Mouse (Mus musculus): ENCODE data around the gene Efcc1. TPM values are rescaled to one million over a fixed set of nuclear protein-coding genes. Genes with fewer than 3 reads are reported as not detected.

The Efcc1 gene
- total and polyA plus RNA-seq, 3 experiments: 0.14 TPM; not detected in 2

- no peaks in the 10 kb centered on the region for H3K79me2 ChIP-seq (replicated peaks; ENCODE audit: control insufficient read depth, extremely low read depth, insufficient read depth, poor library complexity, severe bottlenecking)
- H3K4me1 ChIP-seq (ENCODE audit: control insufficient read depth in 1 of 2, insufficient read depth in 2 of 2): no peaks in the 10 kb centered on the region
- no peak for DNase-seq (ENCODE audit: extremely low read depth)
- TF ChIP-seq ELF1 (IDR thresholded peaks at IDR 0.05; ENCODE audit: low read depth, low read length) (no peak), POLR2A (IDR thresholded peaks at IDR 0.05; ENCODE audit: low read depth, low read length) (0 out of 2 replicates have a peak, but pooled peaks have one; percentile 16)
- in situ Hi-C loops (cut with MboI; ENCODE audit: low pct_ligation_motif_present, low pct_unique_long_range_greater_than_20kb, low sequenced_read_pairs): no loop called here
- no peak overlapping the region for H3K9ac ChIP-seq (ENCODE audit: insufficient read depth, low read depth)
- H3K4me3 ChIP-seq (replicated peaks in 1 of 3; ENCODE audit: low read depth in 2 of 3, low read length in 2 of 3, poor library complexity in 1 of 3): no peak overlapping the region
- no peak overlapping the region for H3K27ac ChIP-seq (ENCODE audit: insufficient read depth, low read depth)
- H3K9me3 ChIP-seq (replicated peaks; ENCODE audit: low read length): no peaks in the 10 kb centered on the region
- no peaks in the 10 kb centered on the region for H3K27me3 ChIP-seq (replicated peaks)
- no peak overlapping the region for H3K4me2 ChIP-seq (ENCODE audit: insufficient read depth, low read depth, poor library complexity, severe bottlenecking)
- peaks cover 31 to 49% of the 10 kb centered on the region in 2 experiments for H3K36me3 ChIP-seq (replicated peaks in 1 of 2; ENCODE audit: control insufficient read depth in 1 of 2, insufficient read depth in 1 of 2, low read length in 1 of 2)
- dilution Hi-C loops (cut with MboI; ENCODE audit: extremely low pct_ligation_motif_present, extremely low pct_unique_long_range_greater_than_20kb, low sequenced_read_pairs): no loop called here
These were observed 58.4 kb downstream of the Efcc1 start for GRCm38 (mm10) chr6:87788896-87789587.

- dilution Hi-C loops (cut with MboI; ENCODE audit: extremely low pct_ligation_motif_present, extremely low pct_unique_long_range_greater_than_20kb, low sequenced_read_pairs): no loop called here
- no peaks in the 10 kb centered on the region for H3K4me1 ChIP-seq (ENCODE audit: control insufficient read depth in 1 of 2, insufficient read depth in 2 of 2)
- H3K9ac ChIP-seq (ENCODE audit: insufficient read depth, low read depth): no peak overlapping the region
These were observed 59.1 kb downstream of the Efcc1 start for GRCm38 (mm10) chr6:87789791-87790190.

GRCm38 (mm10) chr6:87790779-87791480 is 60.3 kb downstream of the Efcc1 start:
- in situ Hi-C loops (cut with MboI; ENCODE audit: low pct_ligation_motif_present, low pct_unique_long_range_greater_than_20kb, low sequenced_read_pairs) (no loop called here), dilution Hi-C loops (cut with MboI; ENCODE audit: extremely low pct_ligation_motif_present, extremely low pct_unique_long_range_greater_than_20kb, low sequenced_read_pairs) (no loop called here)
- Histone ChIP-seq H3K4me1 (ENCODE audit: control insufficient read depth in 1 of 2, insufficient read depth in 2 of 2) (no peaks in the 10 kb centered on the region), H3K4me2 (ENCODE audit: insufficient read depth, low read depth, poor library complexity, severe bottlenecking) (no peak overlapping the region), H3K27ac (ENCODE audit: insufficient read depth, low read depth) (no peak overlapping the region), H3K9ac (ENCODE audit: insufficient read depth, low read depth) (no peak overlapping the region), H3K27me3 (replicated peaks) (no peaks in the 10 kb centered on the region), H3K4me3 (replicated peaks in 1 of 3; ENCODE audit: low read depth in 2 of 3, low read length in 2 of 3, poor library complexity in 1 of 3) (no peak overlapping the region), H3K79me2 (replicated peaks; ENCODE audit: control insufficient read depth, extremely low read depth, insufficient read depth, poor library complexity, severe bottlenecking) (no peaks in the 10 kb centered on the region), H3K36me3 (replicated peaks in 1 of 2; ENCODE audit: control insufficient read depth in 1 of 2, insufficient read depth in 1 of 2, low read length in 1 of 2) (peaks cover 43 to 62% of the 10 kb centered on the region in 2 experiments), H3K9me3 (replicated peaks; ENCODE audit: low read length) (no peaks in the 10 kb centered on the region)
- DNase-seq (ENCODE audit: extremely low read depth): no peak
- TF ChIP-seq POLR2A (IDR thresholded peaks at IDR 0.05; ENCODE audit: low read depth, low read length) (no peak), ELF1 (IDR thresholded peaks at IDR 0.05; ENCODE audit: low read depth, low read length) (no peak), HCFC1 (IDR thresholded peaks at IDR 0.05; ENCODE audit: low read depth, low read length) (no peak), SMC3 (IDR thresholded peaks at IDR 0.05; ENCODE audit: low read depth, low read length) (no peak), ZKSCAN1 (IDR thresholded peaks at IDR 0.05; ENCODE audit: borderline replicate concordance, low read depth, low read length) (no peak), NRF1 (IDR thresholded peaks at IDR 0.05; ENCODE audit: low read depth, low read length) (no peak), UBTF (IDR thresholded peaks at IDR 0.05; ENCODE audit: low read depth, low read length) (no peak), MYC (IDR thresholded peaks at IDR 0.05; ENCODE audit: low read depth, low read length) (no peak), KAT2A (IDR thresholded peaks at IDR 0.05; ENCODE audit: insufficient replicate concordance, low read length) (no peak), POLR2AphosphoS2 (IDR thresholded peaks at IDR 0.05; ENCODE audit: low read depth, low read length) (no peak), SIN3A (IDR thresholded peaks at IDR 0.05; ENCODE audit: low read length) (no peak), BHLHE40 (IDR thresholded peaks at IDR 0.05; ENCODE audit: low read depth, low read length) (no peak), IRF4 (IDR thresholded peaks at IDR 0.05; ENCODE audit: low read depth, low read length) (no peak), USF1 (IDR thresholded peaks at IDR 0.05; ENCODE audit: low read depth, low read length) (no peak), GABPA (IDR thresholded peaks at IDR 0.05; ENCODE audit: insufficient replicate concordance, low read depth, low read length) (no peak), MXI1 (IDR thresholded peaks at IDR 0.05; ENCODE audit: low read depth, low read length) (no peak), PAX5 (IDR thresholded peaks at IDR 0.05; ENCODE audit: low read length) (no peak)

More at GRCm38 (mm10) chr6:87789791-87790190, 59.1 kb downstream of the Efcc1 start:
- H3K4me3 ChIP-seq (replicated peaks in 1 of 3; ENCODE audit: low read depth in 2 of 3, low read length in 2 of 3, poor library complexity in 1 of 3): no peak overlapping the region
- TF ChIP-seq SIN3A (IDR thresholded peaks at IDR 0.05; ENCODE audit: low read length) (no peak), ZMIZ1 (IDR thresholded peaks at IDR 0.05; ENCODE audit: low read depth, low read length) (no peak), USF1 (IDR thresholded peaks at IDR 0.05; ENCODE audit: low read depth, low read length) (no peak)
- no peak overlapping the region for H3K27ac ChIP-seq (ENCODE audit: insufficient read depth, low read depth)
- H3K79me2 ChIP-seq (replicated peaks; ENCODE audit: control insufficient read depth, extremely low read depth, insufficient read depth, poor library complexity, severe bottlenecking): no peaks in the 10 kb centered on the region
- in situ Hi-C loops (cut with MboI; ENCODE audit: low pct_ligation_motif_present, low pct_unique_long_range_greater_than_20kb, low sequenced_read_pairs): no loop called here
- no peaks in the 10 kb centered on the region for H3K27me3 ChIP-seq (replicated peaks)
- H3K4me2 ChIP-seq (ENCODE audit: insufficient read depth, low read depth, poor library complexity, severe bottlenecking): no peak overlapping the region
- no peak for DNase-seq (ENCODE audit: extremely low read depth)
- H3K36me3 ChIP-seq (replicated peaks in 1 of 2; ENCODE audit: control insufficient read depth in 1 of 2, insufficient read depth in 1 of 2, low read length in 1 of 2): peaks cover 38 to 56% of the 10 kb centered on the region in 2 experiments
- no peaks in the 10 kb centered on the region for H3K9me3 ChIP-seq (replicated peaks; ENCODE audit: low read length)

All from CH12.LX (cell line).